Mouse (Mus musculus): Measurements from ENCODE around the gene Lrg1.

The Lrg1 gene

GRCm38 (mm10) chr17:56121826-56122225 is at the start of gene Lrg1:
TSS of gene Lrg1 (minus strand) at chr17:56122001.
- in situ Hi-C loops (cut with MboI, MseI), result no loop called here

- in situ Hi-C loops (cut with MboI, MseI), result no loop called here
Observed at GRCm38 (mm10) chr17:56171456-56171855, 49.7 kb upstream of the Lrg1 start.

- in situ Hi-C loops (cut with MboI, MseI), result no loop called here
Observed at GRCm38 (mm10) chr17:56170636-56171035, 48.8 kb upstream of the Lrg1 start.

- in situ Hi-C loops (cut with MboI, MseI), result no loop called here
Observed at GRCm38 (mm10) chr17:56169830-56170229, 48.0 kb upstream of the Lrg1 start.

- in situ Hi-C loops (cut with MboI, MseI), result no loop called here
Observed at GRCm38 (mm10) chr17:56165671-56166070, 43.9 kb upstream of the Lrg1 start.

- in situ Hi-C loops (cut with MboI, MseI), result no loop called here
Observed at GRCm38 (mm10) chr17:56164510-56164909, 42.7 kb upstream of the Lrg1 start.

- in situ Hi-C loops (cut with MboI, MseI), result no loop called here
Observed at GRCm38 (mm10) chr17:56163523-56164102, 41.8 kb upstream of the Lrg1 start.

GRCm38 (mm10) chr17:56162231-56162774 is 40.5 kb upstream of the Lrg1 start, which contains the start of gene Tnfaip8l1:
TSS of gene Tnfaip8l1 (plus strand) at chr17:56162477.
- in situ Hi-C loops (cut with MboI, MseI), result no loop called here

- in situ Hi-C loops (cut with MboI, MseI), result no loop called here
Observed at GRCm38 (mm10) chr17:56159729-56160128, 37.9 kb upstream of the Lrg1 start.

GRCm38 (mm10) chr17:56153643-56154042 is 31.8 kb upstream of the Lrg1 start:
- in situ Hi-C loops (cut with MboI, MseI), result no loop called here

- in situ Hi-C loops (cut with MboI, MseI), result no loop called here
Observed at GRCm38 (mm10) chr17:56149897-56150296, 28.1 kb upstream of the Lrg1 start.

- in situ Hi-C loops (cut with MboI, MseI), result no loop called here
Observed at GRCm38 (mm10) chr17:56148790-56149618, 27.2 kb upstream of the Lrg1 start.

- in situ Hi-C loops (cut with MboI, MseI), result no loop called here
Observed at GRCm38 (mm10) chr17:56148280-56148679, 26.5 kb upstream of the Lrg1 start.

GRCm38 (mm10) chr17:56147420-56147819 is 25.6 kb upstream of the Lrg1 start:
- in situ Hi-C loops (cut with MboI, MseI), result no loop called here

GRCm38 (mm10) chr17:56146131-56146530 is 24.3 kb upstream of the Lrg1 start:
- in situ Hi-C loops (cut with MboI, MseI), result no loop called here

GRCm38 (mm10) chr17:56144546-56144945 is 22.7 kb upstream of the Lrg1 start:
- in situ Hi-C loops (cut with MboI, MseI), result no loop called here

GRCm38 (mm10) chr17:56141702-56142605 is 20.2 kb upstream of the Lrg1 start:
- in situ Hi-C loops (cut with MboI, MseI), result no loop called here

GRCm38 (mm10) chr17:56139858-56140595 is 18.2 kb upstream of the Lrg1 start, which contains the start of gene Sema6b:
TSS of gene Sema6b (minus strand) at chr17:56140343.
- in situ Hi-C loops (cut with MboI, MseI), result no loop called here

- in situ Hi-C loops (cut with MboI, MseI), result no loop called here
Observed at GRCm38 (mm10) chr17:56139355-56139754, 17.6 kb upstream of the Lrg1 start.

GRCm38 (mm10) chr17:56137839-56138613 is 16.2 kb upstream of the Lrg1 start:
- in situ Hi-C loops (cut with MboI, MseI), result no loop called here

Measured in regulatory T cell (primary cell).